Mouse (Mus musculus) E14TG2a.4 (cell line): ENCODE results near the gene Spata21.

Experiments used
- H3K27me3 ChIP-seq: 2 replicates; pipeline ENCODE4 v1.6.1; 2014; ENCODE audit warnings: low read length, control low read depth; ENCODE audit not compliant: insufficient read depth
- H3K36me3 ChIP-seq: 2 replicates; pipeline ENCODE4 v1.6.1; 2014; ENCODE audit warnings: low read length, control low read depth; ENCODE audit not compliant: insufficient read depth
- H3K4me1 ChIP-seq: replicated peaks from 2 replicates; pipeline ENCODE4 v1.6.1; 2014; ENCODE audit warnings: low read depth, low read length, control low read depth
- H3K4me3 ChIP-seq: replicated peaks from 2 replicates; pipeline ENCODE4 v1.5.1; 2014; ENCODE audit warnings: mild to moderate bottlenecking, low read length
- H3K9me3 ChIP-seq: 2 replicates; pipeline ENCODE4 v1.6.1; 2014; ENCODE audit warnings: low read length, control low read depth
- CTCF ChIP-seq: conservative IDR thresholded peaks from 2 replicates; pipeline ENCODE4 v1.5.1; 2014; ENCODE audit warnings: low read length
- NANOG ChIP-seq: IDR thresholded peaks from 2 replicates; pipeline ENCODE4 v1.6.1; 2014; ENCODE audit warnings: borderline replicate concordance, low read length, mixed read lengths
- POU5F1 ChIP-seq: IDR thresholded peaks from 2 replicates; pipeline ENCODE4 v1.6.1; 2014; ENCODE audit warnings: low read length, borderline replicate concordance

The Spata21 gene

DNA sequence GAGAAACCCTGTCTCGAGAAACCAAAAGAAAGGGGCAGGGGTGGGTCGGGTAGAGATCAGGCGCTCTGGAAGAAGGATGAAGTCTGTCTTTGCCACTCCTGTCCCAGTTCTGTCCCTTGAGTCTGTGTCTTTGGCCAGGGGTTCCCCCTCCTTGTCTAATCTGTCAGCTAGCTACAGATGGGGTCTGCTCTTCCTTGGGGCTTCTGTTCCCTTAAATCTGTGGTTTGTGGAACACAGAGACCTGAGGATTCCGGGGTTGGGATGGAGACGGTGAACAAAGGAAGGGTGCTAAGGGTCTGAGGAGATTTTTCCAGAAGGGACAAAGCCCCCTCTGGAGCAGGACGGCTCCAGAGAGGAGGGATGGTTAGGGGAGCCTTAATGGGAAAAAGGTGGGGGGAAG lies at the start of gene Spata21:
Gene Spata21 (plus strand): TSS at position 301 of the 400 bp plus-strand sequence.
- Histone ChIP-seq H3K9me3 (no peaks in the 10 kb centered on the region), H3K36me3 (no peaks in the 10 kb centered on the region), H3K4me3 (no peak within 1 kb of the TSS), H3K27me3 (peaks cover 3% of the 10 kb centered on the region; the same call in 1 of the 2 replicates), H3K4me1 (peaks cover 24% of the 10 kb centered on the region)
- TF ChIP-seq POU5F1, result no peak
- TF ChIP-seq CTCF, result no peak
- TF ChIP-seq NANOG, result no peak

DNA sequence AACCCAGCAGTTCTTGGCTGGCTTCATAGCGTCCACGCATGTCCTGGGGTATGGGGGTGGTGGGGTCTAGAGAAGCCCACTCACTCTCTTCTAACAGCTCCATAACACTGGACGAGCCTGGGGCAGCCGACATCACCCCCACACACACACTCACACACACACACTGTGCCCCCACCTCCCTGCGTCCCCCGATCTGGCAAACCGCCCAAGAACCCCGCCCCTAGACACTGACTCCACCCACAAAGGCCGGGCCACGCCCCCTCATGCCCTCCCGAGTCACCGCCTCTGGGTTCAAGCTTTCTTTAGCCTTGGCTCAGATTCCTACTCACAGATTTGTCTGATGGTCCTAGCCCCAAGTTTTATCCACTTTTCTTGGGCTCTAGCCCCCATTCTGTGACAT lies 47.0 kb upstream of the Spata21 start:
- Histone ChIP-seq H3K4me3 (peak overlapping the region; percentile 66), H3K27me3 (no peaks in the 10 kb centered on the region), H3K9me3 (no peaks in the 10 kb centered on the region), H3K4me1 (peaks cover 24% of the 10 kb centered on the region), H3K36me3 (peaks cover 58% of the 10 kb centered on the region)
- TF ChIP-seq NANOG (no peak), POU5F1 (no peak)

DNA sequence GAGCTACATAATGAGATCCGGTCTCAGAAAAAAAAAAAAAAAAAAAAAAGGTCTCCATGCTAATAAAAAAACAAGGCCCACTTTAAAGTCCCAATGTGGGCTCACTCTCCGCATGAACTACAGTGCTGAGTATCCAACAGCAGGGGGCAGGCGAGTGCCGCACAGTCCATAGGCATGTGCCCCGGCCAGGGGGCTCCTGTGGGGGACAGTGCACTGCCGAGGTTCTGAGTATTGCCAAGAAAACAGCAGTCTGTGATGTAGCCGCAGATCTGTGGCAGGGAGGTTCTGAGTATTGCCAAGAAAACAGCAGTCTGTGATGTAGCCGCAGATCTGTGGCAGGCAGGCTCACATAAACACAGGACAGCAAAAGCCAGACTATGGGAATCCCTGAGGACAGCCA lies 43.3 kb upstream of the Spata21 start:
- H3K4me3 ChIP-seq, result no peak overlapping the region
- peaks cover 56% of the 10 kb centered on the region for H3K36me3 ChIP-seq
- H3K27me3 ChIP-seq, result no peaks in the 10 kb centered on the region
- H3K4me1 ChIP-seq, result peaks cover 49% of the 10 kb centered on the region
- TF ChIP-seq POU5F1 (no peak), CTCF (peak; percentile 66), NANOG (no peak)
- no peaks in the 10 kb centered on the region for H3K9me3 ChIP-seq

DNA sequence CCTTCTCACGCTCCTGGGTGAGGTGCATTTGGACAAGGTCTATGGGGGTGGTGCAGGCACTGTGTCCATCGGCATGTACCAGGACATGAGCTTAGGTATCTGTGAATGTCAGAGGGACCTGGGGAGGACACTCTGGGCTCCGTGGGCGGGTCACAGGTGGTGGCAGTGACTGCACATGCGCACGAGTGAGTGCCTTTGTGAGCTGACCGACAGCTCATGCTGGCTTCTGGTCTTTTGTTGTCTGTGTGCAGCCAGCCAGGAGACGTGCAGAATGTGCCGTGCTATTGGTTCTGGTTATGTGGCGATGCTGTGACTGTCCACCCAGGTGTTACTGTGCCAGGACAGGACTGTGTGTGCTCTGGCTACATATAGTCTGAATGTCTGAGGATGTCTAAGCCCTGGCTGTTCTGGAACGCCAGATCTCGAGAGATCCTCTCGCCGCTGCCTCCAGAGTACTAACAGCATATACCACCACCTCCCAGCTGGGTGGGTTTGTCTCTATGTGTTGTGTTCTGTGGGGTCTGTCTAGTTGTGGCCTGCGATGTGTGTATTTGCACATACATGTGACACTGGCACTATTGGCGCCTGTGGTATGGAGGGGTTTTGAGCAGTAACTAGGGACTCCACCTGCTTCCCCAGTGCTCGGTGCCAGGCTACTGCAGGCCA lies 39.2 kb upstream of the Spata21 start:
- no peaks in the 10 kb centered on the region for H3K9me3 ChIP-seq
- no peaks in the 10 kb centered on the region for H3K27me3 ChIP-seq
- peaks cover 56% of the 10 kb centered on the region for H3K36me3 ChIP-seq
- TF ChIP-seq NANOG (no peak), CTCF (no peak)
- H3K4me1 ChIP-seq, result peaks cover 71% of the 10 kb centered on the region
- no peak overlapping the region for H3K4me3 ChIP-seq

DNA sequence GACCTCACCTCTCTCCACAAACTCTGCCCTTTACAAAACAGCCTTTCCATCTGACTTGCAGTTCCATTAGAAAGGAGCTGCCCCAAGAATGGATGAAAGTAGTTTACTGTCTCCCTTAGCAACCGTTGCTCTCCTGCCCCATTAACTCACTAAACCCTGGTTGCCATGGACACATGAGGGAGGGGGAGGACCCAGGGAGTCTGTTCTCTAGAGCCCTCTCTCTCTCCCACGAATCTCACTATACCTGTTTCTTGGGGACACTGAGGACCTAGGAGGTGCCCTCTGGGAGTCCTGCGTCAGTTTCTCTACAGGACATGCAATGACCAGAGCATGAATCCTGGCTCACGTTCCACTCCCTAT lies 38.7 kb upstream of the Spata21 start:
- H3K27me3 ChIP-seq, result no peaks in the 10 kb centered on the region
- H3K4me3 ChIP-seq, result no peak overlapping the region
- TF ChIP-seq NANOG (no peak), POU5F1 (no peak), CTCF (no peak)
- no peaks in the 10 kb centered on the region for H3K9me3 ChIP-seq
- peaks cover 77% of the 10 kb centered on the region for H3K4me1 ChIP-seq
- H3K36me3 ChIP-seq, result peaks cover 55% of the 10 kb centered on the region

DNA sequence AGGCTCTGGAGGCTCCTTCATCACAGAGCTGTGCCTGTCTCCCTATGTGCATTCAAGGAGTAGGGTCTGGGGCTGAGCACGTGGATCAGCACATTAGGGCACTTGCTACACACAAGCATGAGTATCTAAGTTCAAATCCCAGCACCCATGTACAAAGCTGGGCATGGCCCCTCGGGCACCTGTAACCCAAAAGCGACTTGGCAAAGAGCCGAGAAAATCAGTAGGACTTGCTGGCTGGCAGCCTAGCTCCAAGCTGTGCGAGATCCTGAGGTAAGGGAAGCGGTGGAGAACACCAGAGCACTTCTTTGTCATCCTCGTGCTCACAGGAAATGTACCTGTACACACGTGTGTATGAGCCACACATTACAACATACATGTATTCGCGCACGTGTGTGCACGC lies 35.7 kb upstream of the Spata21 start:
- no peaks in the 10 kb centered on the region for H3K9me3 ChIP-seq
- H3K36me3 ChIP-seq, result peaks cover 38% of the 10 kb centered on the region
- H3K27me3 ChIP-seq, result no peaks in the 10 kb centered on the region
- TF ChIP-seq CTCF (no peak), POU5F1 (no peak), NANOG (no peak)
- H3K4me3 ChIP-seq, result no peak overlapping the region
- peaks cover 80% of the 10 kb centered on the region for H3K4me1 ChIP-seq

DNA sequence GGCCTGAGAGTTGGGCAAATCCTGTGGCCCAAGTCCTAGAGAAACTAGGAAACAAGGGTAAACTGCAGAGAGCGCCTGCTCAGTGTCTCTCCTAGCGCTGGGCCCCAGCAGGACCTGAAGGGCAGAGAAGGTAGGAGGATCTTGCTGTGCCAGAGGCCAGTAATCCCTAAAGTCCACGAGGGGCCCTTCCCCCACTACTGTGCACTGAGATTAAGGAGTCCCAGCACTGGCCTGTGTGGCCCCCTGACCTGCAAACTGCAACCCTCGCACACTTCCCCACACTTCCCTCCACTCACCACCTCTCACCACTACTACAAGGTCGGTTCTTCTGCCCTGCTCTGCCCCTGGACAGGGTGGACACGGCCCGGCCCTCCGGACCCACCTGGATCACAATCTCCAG lies 35.0 kb upstream of the Spata21 start:
- Histone ChIP-seq H3K27me3 (no peaks in the 10 kb centered on the region), H3K4me3 (peak overlapping the region; percentile 73), H3K9me3 (no peaks in the 10 kb centered on the region), H3K4me1 (peaks cover 77% of the 10 kb centered on the region), H3K36me3 (peaks cover 33% of the 10 kb centered on the region)
- TF ChIP-seq NANOG (no peak), POU5F1 (no peak), CTCF (no peak)

DNA sequence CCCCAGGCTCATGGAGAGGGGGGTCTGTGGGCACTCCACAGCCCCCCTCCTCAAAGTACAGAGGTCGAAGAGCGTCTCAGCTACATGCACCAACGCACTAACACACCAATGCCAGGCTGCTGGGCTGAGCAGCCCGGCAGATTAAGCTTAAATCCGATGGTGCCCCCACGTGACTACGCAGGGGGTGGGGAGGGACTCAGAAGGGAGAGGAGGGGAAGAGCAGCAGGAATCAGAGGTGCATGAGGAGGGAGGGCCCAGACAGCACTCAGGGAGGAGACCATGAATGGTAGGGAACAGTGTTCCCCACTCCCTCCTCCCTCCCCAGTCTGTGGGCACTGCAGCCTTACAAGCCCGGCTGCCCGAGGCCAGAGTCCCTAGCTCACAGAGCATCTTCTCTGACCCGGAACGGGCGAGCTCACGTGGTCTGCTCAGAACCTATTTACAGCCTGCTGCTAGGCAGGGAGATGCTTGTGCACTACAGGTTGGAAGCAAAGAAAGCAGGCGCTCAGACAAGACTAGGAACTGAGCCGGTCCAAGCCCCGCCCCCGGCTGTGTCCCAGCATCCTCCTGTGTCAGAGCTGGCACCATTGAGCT lies 34.5 kb upstream of the Spata21 start:
- H3K27me3 ChIP-seq, result no peaks in the 10 kb centered on the region
- TF ChIP-seq POU5F1, result no peak
- TF ChIP-seq NANOG, result no peak
- no peak for TF ChIP-seq CTCF
- H3K4me3 ChIP-seq, result peak overlapping the region; percentile 73
- H3K4me1 ChIP-seq, result peaks cover 79% of the 10 kb centered on the region
- no peaks in the 10 kb centered on the region for H3K9me3 ChIP-seq
- H3K36me3 ChIP-seq, result peaks cover 28% of the 10 kb centered on the region

DNA sequence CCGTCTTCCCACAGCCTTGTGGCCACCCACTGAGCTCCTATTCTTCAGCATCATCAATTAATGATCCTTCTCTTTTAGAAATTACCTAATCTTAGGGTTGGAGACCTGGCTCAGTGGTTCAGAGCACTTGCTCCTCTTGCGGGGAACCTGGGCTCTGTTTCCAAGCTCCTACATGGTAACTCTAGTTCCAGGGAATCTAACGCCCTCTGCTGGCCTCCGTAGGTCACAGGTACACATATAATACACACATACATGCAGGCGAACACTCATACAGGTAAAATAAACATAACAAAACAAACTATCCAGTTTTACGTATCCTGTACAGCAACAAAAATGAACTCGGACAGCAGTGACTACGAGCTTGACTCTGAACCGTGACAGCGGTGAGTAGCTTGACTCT lies 31.2 kb upstream of the Spata21 start:
- Histone ChIP-seq H3K27me3 (no peaks in the 10 kb centered on the region), H3K4me3 (no peak overlapping the region), H3K36me3 (peaks cover 12% of the 10 kb centered on the region; the same call in 1 of the 2 replicates), H3K9me3 (no peaks in the 10 kb centered on the region), H3K4me1 (peaks cover 74% of the 10 kb centered on the region)
- TF ChIP-seq CTCF (peak; percentile 64), NANOG (no peak), POU5F1 (no peak)
